Mouse (Mus musculus): ENCODE data around the gene Wbp1. TPM values are rescaled to one million over a fixed set of nuclear protein-coding genes. Genes with fewer than 3 reads are reported as not detected.
A peak's percentile ranks its signal among the peaks of the same experiment; 100 is the strongest.

Wbp1 gene
- total and polyA plus RNA-seq, 2 experiments from 2014 or later: 97.5 to 151 TPM

DNA sequence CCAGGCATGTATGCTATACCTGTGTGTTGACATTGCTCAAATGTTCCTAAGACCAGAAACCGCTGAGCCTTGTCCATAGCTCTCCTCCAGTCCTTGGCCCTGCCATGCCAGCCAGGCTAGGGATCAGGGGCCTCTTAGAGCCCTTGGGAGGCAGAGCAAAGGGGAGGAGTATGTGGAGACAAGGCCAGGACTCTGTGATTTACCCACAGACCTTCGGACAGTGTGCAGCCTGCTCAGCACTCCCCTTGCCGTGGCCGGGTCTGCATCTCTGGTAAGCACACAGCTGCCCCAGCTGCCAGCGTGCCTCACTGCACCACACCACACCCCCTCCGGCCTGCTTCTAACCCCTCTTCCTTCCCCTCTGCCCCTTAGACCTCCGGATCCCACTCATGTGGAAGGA lies 25.9 kb upstream of the Wbp1 start:
- TF ChIP-seq EP300 (IDR thresholded peaks at IDR 0.05; ENCODE audit: low read depth): no peak
- no peak for TF ChIP-seq CTCF (IDR thresholded peaks at IDR 0.05; ENCODE audit: low read depth)
- Histone ChIP-seq H3K4me3 (ENCODE audit: low read depth, low read length) (no peak overlapping the region), H3K4me2 (ENCODE audit: low read depth, low read length) (no peak overlapping the region), H3K4me1 (ENCODE audit: control insufficient read depth, insufficient read depth) (peaks cover 6% of the 10 kb centered on the region; the same call in 1 of the 2 replicates), H3K27ac (ENCODE audit: low read depth) (no peak overlapping the region), H3K27me3 (ENCODE audit: control insufficient read depth, insufficient read depth, low read length) (no peaks in the 10 kb centered on the region), H3K36me3 (replicated peaks; ENCODE audit: control insufficient read depth, insufficient read depth, low read length) (peaks cover 32% of the 10 kb centered on the region), H3K9me3 (replicated peaks; ENCODE audit: control insufficient read depth, low read length) (no peaks in the 10 kb centered on the region), H3K9ac (replicated peaks; ENCODE audit: low read depth, low read length) (no peak overlapping the region)
- WGBS: 58% methylated on average over 7 of the region's 7 CpGs
- no peak for DNase-seq (ENCODE audit: low spot score)
- no peak for ATAC-seq (ENCODE audit: insufficient read depth, low read depth)

DNA sequence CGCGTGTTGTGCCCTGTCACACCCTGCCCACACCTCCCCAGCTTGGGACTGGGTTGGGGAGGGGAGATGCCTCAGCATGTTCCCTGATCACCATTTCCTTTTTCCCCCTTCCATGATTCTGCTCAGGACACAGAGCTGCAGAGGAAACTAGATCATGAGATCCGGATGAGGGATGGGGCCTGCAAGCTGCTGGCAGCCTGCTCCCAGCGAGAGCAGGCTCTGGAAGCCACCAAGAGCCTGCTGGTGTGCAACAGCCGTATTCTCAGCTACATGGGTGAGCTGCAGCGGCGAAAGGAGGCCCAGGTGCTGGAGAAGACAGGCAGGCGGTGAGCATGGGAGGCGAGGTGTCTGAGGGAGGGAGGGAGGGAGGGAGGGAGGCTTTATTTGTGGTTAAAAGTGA lies 24.4 kb upstream of the Wbp1 start:
- ATAC-seq (ENCODE audit: insufficient read depth, low read depth): no peak
- Histone ChIP-seq H3K9me3 (replicated peaks; ENCODE audit: control insufficient read depth, low read length) (no peaks in the 10 kb centered on the region), H3K27ac (ENCODE audit: low read depth) (peak overlapping the region; percentile 52), H3K4me1 (ENCODE audit: control insufficient read depth, insufficient read depth) (peaks cover 18% of the 10 kb centered on the region; the same call in 1 of the 2 replicates), H3K9ac (replicated peaks; ENCODE audit: low read depth, low read length) (no peak overlapping the region; the same call in 1 of the 2 replicates), H3K4me2 (ENCODE audit: low read depth, low read length) (peak overlapping the region; percentile 16; the same call in 1 of the 2 replicates), H3K36me3 (replicated peaks; ENCODE audit: control insufficient read depth, insufficient read depth, low read length) (peaks cover 26% of the 10 kb centered on the region), H3K27me3 (ENCODE audit: control insufficient read depth, insufficient read depth, low read length) (no peaks in the 10 kb centered on the region), H3K4me3 (ENCODE audit: low read depth, low read length) (no peak overlapping the region)
- DNase-seq (ENCODE audit: low spot score): no peak
- no peak for TF ChIP-seq CTCF (IDR thresholded peaks at IDR 0.05; ENCODE audit: low read depth)
- no peak for TF ChIP-seq EP300 (IDR thresholded peaks at IDR 0.05; ENCODE audit: low read depth)
- 61% methylated on average over 9 of the region's 9 CpGs for WGBS

DNA sequence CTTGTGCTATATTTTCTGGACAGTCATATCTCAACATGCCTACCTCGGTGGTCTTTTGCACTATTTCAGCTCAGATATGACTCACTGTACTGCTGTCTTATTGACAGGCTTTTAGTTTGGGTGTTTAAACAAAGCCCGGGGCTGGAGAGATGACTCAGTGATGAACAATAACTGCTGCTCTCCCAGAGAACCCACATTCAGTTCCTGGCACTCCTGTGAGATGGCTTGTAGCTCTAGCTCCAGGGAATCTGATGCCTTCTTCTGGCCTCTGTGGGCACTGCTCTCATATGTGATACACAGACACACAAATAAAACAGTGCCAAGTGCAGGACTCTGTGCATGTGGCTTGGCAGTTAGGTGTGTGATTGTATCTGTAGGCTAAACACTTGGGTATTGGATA lies 23.9 kb upstream of the Wbp1 start:
- TF ChIP-seq CTCF (IDR thresholded peaks at IDR 0.05; ENCODE audit: low read depth) (no peak), EP300 (IDR thresholded peaks at IDR 0.05; ENCODE audit: low read depth) (no peak)
- 69% methylated on average over 2 of the region's 2 CpGs for WGBS
- no peaks in the 10 kb centered on the region for H3K27me3 ChIP-seq (ENCODE audit: control insufficient read depth, insufficient read depth, low read length)
- H3K4me2 ChIP-seq (ENCODE audit: low read depth, low read length): no peak overlapping the region
- peaks cover 18% of the 10 kb centered on the region; the same call in 1 of the 2 replicates for H3K4me1 ChIP-seq (ENCODE audit: control insufficient read depth, insufficient read depth)
- H3K27ac ChIP-seq (ENCODE audit: low read depth): no peak overlapping the region
- ATAC-seq (ENCODE audit: insufficient read depth, low read depth) (no peak), DNase-seq (ENCODE audit: low spot score) (no peak)
- H3K4me3 ChIP-seq (ENCODE audit: low read depth, low read length): no peak overlapping the region
- H3K36me3 ChIP-seq (replicated peaks; ENCODE audit: control insufficient read depth, insufficient read depth, low read length): peaks cover 26% of the 10 kb centered on the region
- no peak overlapping the region for H3K9ac ChIP-seq (replicated peaks; ENCODE audit: low read depth, low read length)
- no peaks in the 10 kb centered on the region for H3K9me3 ChIP-seq (replicated peaks; ENCODE audit: control insufficient read depth, low read length)

GRCm38 (mm10) chr6:83142886-83143285 lies 21.5 kb upstream of the Wbp1 start:
- Histone ChIP-seq H3K4me3 (ENCODE audit: low read depth, low read length) (peak overlapping the region; percentile 35; the same call in 1 of the 2 replicates), H3K4me1 (ENCODE audit: control insufficient read depth, insufficient read depth) (peaks cover 27% of the 10 kb centered on the region), H3K4me2 (ENCODE audit: low read depth, low read length) (peak overlapping the region; percentile 61), H3K9me3 (replicated peaks; ENCODE audit: control insufficient read depth, low read length) (no peaks in the 10 kb centered on the region), H3K27me3 (ENCODE audit: control insufficient read depth, insufficient read depth, low read length) (no peaks in the 10 kb centered on the region), H3K36me3 (replicated peaks; ENCODE audit: control insufficient read depth, insufficient read depth, low read length) (peaks cover 8% of the 10 kb centered on the region), H3K27ac (ENCODE audit: low read depth) (no peak overlapping the region), H3K9ac (replicated peaks; ENCODE audit: low read depth, low read length) (no peak overlapping the region)
- ATAC-seq (ENCODE audit: insufficient read depth, low read depth) (no peak), DNase-seq (ENCODE audit: low spot score) (no peak)
- TF ChIP-seq CTCF (IDR thresholded peaks at IDR 0.05; ENCODE audit: low read depth): no peak
- no peak for TF ChIP-seq EP300 (IDR thresholded peaks at IDR 0.05; ENCODE audit: low read depth)
- 56% methylated on average over 11 of the region's 11 CpGs for WGBS

- peaks cover 4% of the 10 kb centered on the region; the same call in 1 of the 2 replicates for H3K36me3 ChIP-seq (replicated peaks; ENCODE audit: control insufficient read depth, insufficient read depth, low read length)
- no peaks in the 10 kb centered on the region for H3K27me3 ChIP-seq (ENCODE audit: control insufficient read depth, insufficient read depth, low read length)
- H3K4me1 ChIP-seq (ENCODE audit: control insufficient read depth, insufficient read depth): peaks cover 28% of the 10 kb centered on the region
- peak overlapping the region; percentile 61 for H3K4me2 ChIP-seq (ENCODE audit: low read depth, low read length)
- WGBS: 8% methylated on average over 41 of the region's 41 CpGs
- H3K27ac ChIP-seq (ENCODE audit: low read depth): peak overlapping the region; percentile 49
- DNase-seq (ENCODE audit: low spot score) (no peak), ATAC-seq (ENCODE audit: insufficient read depth, low read depth) (peak; percentile 39; the same call in 1 of the 2 replicates)
- TF ChIP-seq EP300 (IDR thresholded peaks at IDR 0.05; ENCODE audit: low read depth) (no peak), CTCF (IDR thresholded peaks at IDR 0.05; ENCODE audit: low read depth) (no peak)
- peak overlapping the region; percentile 32 for H3K9ac ChIP-seq (replicated peaks; ENCODE audit: low read depth, low read length)
- H3K9me3 ChIP-seq (replicated peaks; ENCODE audit: control insufficient read depth, low read length): no peaks in the 10 kb centered on the region
- peak overlapping the region; percentile 35 for H3K4me3 ChIP-seq (ENCODE audit: low read depth, low read length)
Observed at GRCm38 (mm10) chr6:83142211-83142731, 20.9 kb upstream of the Wbp1 start.

DNA sequence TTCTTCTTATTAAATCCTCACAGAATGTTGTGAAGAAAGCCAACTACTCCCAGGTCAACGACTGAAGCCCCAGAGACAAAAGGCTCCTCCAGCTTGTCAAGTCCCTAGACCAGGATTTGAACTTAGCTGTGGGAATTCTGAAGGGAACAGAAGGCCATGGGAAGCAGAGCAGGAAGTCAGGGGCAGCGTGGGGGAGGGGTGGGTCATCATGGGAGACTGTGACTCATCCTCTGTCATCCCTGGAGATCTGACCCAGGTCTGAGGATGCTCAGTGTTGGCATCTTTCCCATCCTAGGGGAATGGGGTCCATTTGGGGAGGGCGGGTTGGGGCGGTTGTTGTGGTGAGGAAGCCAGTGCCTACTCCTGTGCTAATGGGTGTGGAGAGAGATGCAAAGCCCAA lies 20.3 kb upstream of the Wbp1 start:
- peak overlapping the region; percentile 32; the same call in 1 of the 2 replicates for H3K9ac ChIP-seq (replicated peaks; ENCODE audit: low read depth, low read length)
- peaks cover 28% of the 10 kb centered on the region for H3K4me1 ChIP-seq (ENCODE audit: control insufficient read depth, insufficient read depth)

More for the DNA sequence above, 20.3 kb upstream of the Wbp1 start:
- no peaks in the 10 kb centered on the region for H3K27me3 ChIP-seq (ENCODE audit: control insufficient read depth, insufficient read depth, low read length)
- 34% methylated on average over 4 of the region's 4 CpGs for WGBS
- DNase-seq (ENCODE audit: low spot score) (no peak), ATAC-seq (ENCODE audit: insufficient read depth, low read depth) (no peak)
- H3K27ac ChIP-seq (ENCODE audit: low read depth): peak overlapping the region; percentile 49; the same call in 1 of the 2 replicates
- H3K9me3 ChIP-seq (replicated peaks; ENCODE audit: control insufficient read depth, low read length): no peaks in the 10 kb centered on the region
- H3K4me3 ChIP-seq (ENCODE audit: low read depth, low read length): no peak overlapping the region; the same call in 1 of the 2 replicates
- H3K4me2 ChIP-seq (ENCODE audit: low read depth, low read length): peak overlapping the region; percentile 61
- TF ChIP-seq EP300 (IDR thresholded peaks at IDR 0.05; ENCODE audit: low read depth): no peak
- no peak for TF ChIP-seq CTCF (IDR thresholded peaks at IDR 0.05; ENCODE audit: low read depth)
- no peaks in the 10 kb centered on the region for H3K36me3 ChIP-seq (replicated peaks; ENCODE audit: control insufficient read depth, insufficient read depth, low read length)

All from heart, postnatal 0 days (tissue).